Mouse (Mus musculus) layer of hippocampus, postnatal 14 days (tissue): ENCODE results near the gene Mettl21e. TPM values are rescaled to one million over a fixed set of nuclear protein-coding genes. Genes with fewer than 3 reads are reported as not detected.
"Not testable (repeated sequence)": the region's sequence is repeated elsewhere in the genome, so short reads cannot be mapped to it uniquely, and the experiment has no call there.

ENCODE experiments used
- DNase-seq, 2 experiments: peaks; one replicate each; pipeline ENCODE4 v3.0.0; 2021 to 2022; ENCODE audit warnings: low spot score in 2 of 2, mixed read lengths in 1 of 2
- long read RNA-seq, 2 experiments: library from polyadenylated mRNA; stranded (forward); transcript quantifications; one replicate each; pipeline ENCODE4 v2.0.0; 2021
- total RNA-seq, 2 experiments: library from RNA; stranded (reverse); gene quantifications; 2 replicates each; pipeline ENCODE4 v1.2.3; 2021

Mettl21e gene
- not detected for total RNA-seq
- long read RNA-seq, experiment 1 = 0 reads
- long read RNA-seq, experiment 2 = 0 reads

- DNase-seq = no peak
Measured at GRCm38 (mm10) chr1:44218876-44219275, at the start of gene Mettl21e. Gene Mettl21e, minus strand, starts transcription at chr1:44218961.

- not testable (repeated sequence) for DNase-seq
Measured at GRCm38 (mm10) chr1:44240440-44240839, 21.7 kb upstream of the Mettl21e start.

DNA sequence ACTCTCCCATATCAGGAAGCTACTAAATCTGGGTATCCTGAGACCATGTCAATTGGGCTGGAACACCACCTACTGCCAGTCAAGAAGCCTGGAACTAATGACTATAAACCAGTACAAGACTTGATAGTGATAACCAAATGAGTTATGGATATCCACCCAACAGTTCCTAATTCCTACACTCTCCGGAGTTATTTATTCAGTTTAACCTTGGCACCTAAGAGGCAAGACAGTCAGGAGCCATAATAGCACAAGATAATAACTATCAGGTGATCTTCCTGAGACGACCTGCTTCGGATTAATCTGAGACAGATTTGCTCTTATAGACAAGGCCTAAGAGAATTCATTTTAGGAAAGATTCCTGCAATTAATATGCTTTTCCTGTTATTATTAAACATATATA, 21.2 kb upstream of the Mettl21e start:
- DNase-seq = no peak

GRCm38 (mm10) chr1:44237305-44237704, 18.5 kb upstream of the Mettl21e start:
- DNase-seq = no peak

GRCm38 (mm10) chr1:44235311-44235710, 16.6 kb upstream of the Mettl21e start:
- no peak for DNase-seq

- DNase-seq = not testable (repeated sequence)
Measured at GRCm38 (mm10) chr1:44234531-44234930, 15.8 kb upstream of the Mettl21e start.

GRCm38 (mm10) chr1:44229044-44229443, 10.3 kb upstream of the Mettl21e start:
- peak; percentile 38 to 80 for DNase-seq

DNA sequence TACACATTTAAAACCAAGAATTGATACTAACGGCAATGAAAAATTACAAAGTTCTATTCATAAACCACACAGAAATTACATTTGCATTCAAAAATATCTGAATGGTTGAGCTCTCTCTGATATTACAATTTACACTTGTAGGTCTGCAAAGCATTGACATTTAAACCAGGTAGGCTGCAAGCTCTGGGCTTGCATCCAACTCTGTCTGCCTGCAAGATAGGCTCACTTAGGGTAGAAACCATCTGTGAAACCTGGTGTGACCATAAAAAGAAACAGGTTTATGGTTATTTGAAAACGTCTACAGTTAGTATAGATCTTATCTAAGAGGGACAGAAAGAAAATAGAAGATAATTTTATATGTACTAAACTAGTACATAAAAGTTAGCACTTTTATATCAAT, 1.6 kb downstream of the Mettl21e start:
- DNase-seq = peak in 1 of 2 experiments; percentile 9

DNA sequence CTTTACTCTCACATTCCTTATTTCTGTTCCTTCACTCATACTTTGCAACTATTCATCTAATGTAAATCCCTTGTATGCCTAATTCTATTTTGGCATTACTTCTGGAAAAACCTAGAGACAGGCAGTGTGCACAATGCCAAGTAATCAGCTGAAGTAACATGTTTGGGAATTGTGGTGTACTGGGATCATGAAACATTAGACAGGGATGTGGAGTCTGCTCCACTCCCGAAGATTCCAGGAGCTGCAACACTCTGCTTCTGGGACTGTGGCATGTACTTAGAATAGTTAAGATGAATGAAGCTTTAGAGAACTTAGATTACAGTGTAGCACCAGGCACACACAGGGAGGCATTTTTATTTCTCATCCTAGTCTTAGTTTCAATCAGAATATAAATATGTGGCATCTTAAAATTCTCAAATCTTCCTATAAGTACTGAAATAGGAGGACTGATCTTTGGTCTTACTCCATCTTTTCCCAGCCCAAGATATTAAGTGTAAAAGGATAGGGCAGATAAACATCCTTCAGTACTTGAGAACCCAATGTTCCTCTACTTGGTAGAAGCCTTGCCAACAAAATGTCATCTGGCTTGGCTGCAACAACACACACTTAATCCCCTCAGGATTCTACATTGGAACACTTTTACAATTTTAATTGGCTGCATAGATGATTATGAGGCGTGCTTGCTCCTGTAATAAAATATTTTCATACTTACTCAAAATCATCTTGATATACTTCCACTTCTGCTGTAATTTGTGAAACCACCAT, 2.2 kb downstream of the Mettl21e start:
- DNase-seq = no peak

DNA sequence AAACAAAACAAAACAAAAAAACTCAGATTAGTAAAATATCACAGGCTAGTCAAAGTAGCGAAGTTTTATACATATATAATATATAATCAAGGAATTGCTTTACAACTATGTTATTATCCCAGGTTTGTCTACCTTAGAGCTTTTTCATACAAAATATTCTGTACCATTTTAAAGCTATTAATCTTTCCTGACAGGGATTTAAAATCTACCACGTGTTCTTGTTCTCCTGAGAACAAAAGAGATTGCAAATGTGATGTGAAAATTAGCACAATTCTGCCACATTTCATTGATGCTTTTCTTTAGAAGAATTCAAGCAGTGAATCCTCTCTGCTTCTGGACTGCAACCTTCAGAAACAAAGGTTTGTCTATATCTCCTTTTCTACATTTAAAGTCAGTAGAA, 4.3 kb downstream of the Mettl21e start:
- DNase-seq = no peak

DNA sequence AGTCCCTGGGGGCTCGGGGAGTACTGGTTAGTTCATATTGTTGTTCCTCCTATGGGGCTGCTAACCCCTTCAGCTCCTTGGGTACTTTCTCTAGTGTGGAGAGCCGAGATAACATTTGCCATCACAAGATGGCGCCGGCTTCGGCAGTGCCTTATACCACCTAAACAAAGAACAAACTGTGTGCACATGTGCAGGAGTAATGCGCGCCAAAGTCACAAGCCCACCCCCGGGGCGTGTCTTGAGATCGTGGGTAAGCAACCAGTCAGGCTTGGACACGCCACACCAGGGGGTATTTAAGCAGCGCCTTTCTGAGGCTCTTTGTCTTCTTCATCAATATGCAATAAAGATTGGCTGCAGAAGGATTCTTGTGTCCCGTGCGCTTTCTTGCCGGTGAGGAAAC, 15.9 kb downstream of the Mettl21e start:
- DNase-seq = no peak

DNA sequence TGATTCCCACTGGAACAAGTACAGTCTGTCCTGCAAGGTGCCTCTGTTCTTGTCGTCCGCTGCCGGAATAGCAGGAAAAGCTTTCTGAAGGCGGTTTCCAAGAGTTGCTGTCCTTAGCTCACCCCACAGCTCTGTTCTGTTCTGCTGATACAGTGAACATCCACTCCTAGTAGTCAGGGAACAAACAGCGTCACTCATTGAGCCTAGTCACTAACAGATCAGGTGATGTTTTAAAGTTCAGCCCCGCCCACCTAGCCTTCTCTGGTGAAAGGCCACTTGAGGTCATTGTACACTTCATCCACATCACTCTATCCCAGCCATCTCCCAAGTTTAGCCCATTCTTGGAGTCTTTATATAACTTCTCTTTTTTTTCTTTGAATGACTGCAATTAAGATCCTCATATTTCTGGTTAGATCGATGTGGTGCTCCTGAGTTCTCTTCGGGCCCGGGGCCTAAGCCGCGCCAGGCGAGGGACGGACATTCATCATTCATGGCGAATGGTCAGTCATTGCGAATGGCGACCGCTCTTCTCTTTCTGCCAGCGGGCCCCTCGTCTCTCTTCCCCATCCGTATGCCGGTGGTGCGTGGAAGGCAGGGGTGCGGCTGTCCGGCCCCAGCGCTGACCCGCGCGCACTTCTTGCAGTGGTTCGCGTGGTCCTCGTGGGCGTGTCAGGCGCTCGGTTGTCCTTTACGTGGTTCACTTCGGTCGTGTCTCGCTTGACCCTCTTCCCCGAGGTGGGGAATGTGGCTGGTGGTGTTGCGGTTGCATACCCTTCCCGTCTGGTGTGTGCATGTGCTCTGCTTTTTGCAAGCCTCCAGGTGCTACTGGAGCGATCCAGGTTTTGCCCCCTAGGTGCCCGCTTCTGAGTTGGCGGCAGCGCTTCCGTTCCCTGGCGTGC, 20.2 kb downstream of the Mettl21e start:
- peak; percentile 22 to 55 for DNase-seq

GRCm38 (mm10) chr1:44186396-44186795, 32.4 kb downstream of the Mettl21e start:
- no peak for DNase-seq

DNA sequence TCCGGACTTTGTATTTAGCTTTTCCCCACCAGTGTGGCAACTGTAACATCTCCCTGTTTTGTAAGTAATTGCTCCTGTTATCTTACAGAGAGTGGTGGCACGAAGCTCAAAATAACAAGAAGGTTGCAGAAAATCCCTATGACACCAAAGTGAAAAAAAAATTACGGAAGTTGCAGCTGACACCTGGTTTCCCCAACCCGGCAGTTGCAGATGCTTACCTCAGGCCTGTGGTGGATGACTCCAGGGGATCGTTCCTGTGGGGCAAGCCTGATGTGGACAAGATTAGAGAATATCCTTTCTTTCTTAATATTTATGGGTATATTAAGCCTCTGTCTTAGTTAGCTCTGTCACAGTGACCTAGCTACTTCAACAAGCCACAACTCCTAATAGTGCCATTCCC, 40.7 kb downstream of the Mettl21e start:
- no peak for DNase-seq

GRCm38 (mm10) chr1:44173903-44174302, 44.9 kb downstream of the Mettl21e start:
- DNase-seq = no peak

DNA sequence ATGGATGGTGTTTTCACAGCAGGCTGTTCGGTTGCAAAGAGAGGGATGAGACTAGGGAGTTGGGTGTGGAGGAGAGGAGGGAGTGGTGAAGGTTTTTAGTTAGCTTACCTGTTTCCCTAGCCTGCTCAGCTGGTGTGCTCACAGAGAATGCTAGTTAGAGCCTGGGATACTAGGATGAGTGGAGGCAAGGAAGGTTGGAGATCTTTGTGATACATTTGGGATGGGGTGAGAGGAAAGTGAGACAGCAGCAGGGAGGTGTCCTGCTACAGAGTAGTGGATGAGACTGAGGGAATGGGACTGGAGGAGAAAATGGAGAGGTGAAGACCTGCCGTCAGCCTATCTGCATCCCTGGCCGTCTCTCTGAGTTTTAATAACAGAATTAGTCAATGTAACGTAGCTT, 46.1 kb downstream of the Mettl21e start:
- DNase-seq = no peak

DNA sequence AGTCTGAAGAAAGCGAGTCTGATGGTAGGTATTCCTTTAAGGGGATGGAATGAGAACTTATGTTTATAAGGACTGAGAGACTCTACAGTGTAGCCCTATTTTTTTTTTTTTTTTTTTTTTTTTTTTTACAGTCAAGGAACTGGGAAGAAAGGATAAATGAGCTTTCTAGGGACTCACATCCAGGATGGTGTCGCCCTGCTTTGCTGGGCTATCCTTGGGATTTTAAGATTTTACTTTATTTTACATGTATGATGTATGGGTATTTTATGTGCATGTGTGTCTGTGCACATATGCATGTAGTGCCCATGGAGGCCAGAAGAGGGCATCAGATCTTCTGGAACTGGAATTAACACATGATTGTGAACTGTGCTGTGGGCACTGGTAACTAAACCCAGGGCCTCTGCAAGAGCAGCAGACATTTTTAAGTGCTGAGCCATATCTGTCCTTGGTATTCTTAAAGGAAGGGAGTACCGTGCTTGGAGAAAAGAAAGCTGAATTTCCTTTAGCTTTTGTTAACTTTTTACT, 50.8 kb downstream of the Mettl21e start:
- no peak for DNase-seq

DNA sequence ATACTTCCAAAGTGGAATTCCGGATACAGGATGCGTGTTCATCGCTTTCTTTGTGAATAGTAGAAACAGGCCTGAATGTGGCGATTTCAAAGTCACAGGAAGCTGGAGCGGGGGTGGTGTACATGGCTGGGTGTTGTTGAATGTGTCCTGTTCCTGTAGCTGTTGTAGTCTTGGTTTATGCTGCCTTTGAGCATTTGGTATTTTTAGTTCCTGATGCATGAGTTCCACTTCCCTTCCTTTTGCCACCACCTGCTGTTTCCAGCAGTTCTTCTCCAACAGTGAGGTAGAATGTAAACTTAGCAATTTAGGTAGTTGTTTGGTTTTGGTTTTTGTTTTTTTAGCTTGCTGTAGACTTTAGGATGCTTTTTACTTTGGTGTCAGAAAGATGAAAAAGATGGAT, 56.4 kb downstream of the Mettl21e start:
- no peak for DNase-seq

- DNase-seq = no peak
Measured at GRCm38 (mm10) chr1:44161818-44162217, 56.9 kb downstream of the Mettl21e start.

DNA sequence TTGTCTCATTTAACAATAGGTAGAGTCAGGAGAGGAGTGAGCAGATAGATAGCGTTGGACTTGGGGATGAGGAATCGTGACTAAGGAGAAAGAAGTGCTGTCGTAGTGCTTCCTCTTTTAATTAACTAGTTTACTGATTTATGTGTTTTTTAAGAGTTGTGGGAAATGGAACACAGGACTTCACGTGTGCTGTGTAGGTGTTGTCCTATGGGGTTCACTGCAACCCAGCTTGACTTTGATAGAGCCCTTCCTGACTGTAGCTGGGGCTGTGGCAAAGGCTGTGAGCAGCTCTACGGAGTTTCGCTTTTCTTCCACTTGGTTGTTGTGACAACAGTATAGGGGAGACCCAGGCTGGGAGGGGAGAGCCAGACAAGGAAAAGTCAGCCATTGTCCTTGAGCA, 60.4 kb downstream of the Mettl21e start:
- no peak for DNase-seq

- no peak for DNase-seq
Measured at GRCm38 (mm10) chr1:44155287-44155686, 63.5 kb downstream of the Mettl21e start.
